Mouse (Mus musculus): ENCODE data around the gene Map10.

Gene Map10

GRCm38 (mm10) chr8:125670420-125670819, 802 bp downstream of the Map10 start:
- no peak for DNase-seq (ENCODE audit: low read depth, low spot score)

DNA sequence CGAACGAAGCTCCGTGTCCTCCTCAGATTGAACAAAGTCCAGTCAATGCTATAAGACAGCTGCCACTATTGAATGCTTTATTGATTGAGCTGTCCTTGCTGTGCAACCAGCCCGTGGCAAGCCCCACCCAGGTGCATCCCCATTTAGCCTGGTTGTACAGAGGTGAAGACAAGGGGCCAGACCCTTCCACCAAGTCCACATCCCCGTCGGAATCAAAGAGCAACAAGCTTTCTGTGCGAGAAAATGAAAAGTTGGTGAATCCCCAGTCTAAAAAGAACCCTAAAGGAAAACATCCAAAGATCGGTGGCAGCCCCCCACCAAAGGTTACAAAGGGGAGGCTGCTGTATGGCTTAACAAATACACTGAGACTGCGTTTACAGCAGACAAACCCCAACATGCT, 1.3 kb downstream of the Map10 start:
- DNase-seq (ENCODE audit: low read depth, low spot score), result no peak

DNA sequence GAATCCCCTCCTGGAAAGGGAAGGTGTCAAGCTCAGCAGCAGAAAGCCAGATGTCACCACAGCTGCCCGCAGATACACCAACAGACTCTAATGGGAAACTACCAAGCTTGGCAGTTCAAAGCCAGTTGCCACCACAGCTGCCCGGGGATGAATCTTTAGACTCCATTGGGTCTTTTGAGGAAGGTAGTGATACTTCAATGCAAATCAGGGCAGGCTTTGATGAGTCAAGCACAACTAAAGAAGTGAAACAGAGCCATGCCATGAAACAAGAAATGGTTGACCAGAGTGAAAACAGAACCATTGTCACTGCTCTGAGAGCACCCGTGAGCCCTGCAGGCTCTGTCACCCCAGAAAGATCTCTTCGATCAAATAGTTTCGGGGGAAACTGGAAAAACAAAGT, 1.8 kb downstream of the Map10 start:
- DNase-seq (ENCODE audit: low read depth, low spot score), result no peak

DNA sequence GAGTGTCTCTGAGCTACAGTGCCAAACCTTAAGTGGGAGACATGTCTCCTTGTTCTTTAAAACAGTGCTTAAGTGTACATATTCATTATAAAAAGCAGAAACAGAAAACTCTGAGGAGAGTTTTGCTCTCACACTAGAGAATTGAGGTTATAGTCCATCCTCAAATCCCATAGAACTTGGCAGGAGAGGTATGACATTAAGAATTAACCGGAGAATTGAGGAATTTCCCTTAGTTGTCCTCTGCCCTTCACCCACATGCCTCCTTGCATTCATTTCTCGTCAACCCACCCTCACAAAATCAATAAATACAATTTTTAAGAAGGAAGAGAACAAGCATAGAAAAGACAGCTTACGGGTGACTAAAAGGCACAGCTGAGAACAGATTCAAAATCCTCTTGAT, 6.2 kb downstream of the Map10 start:
- no peak for DNase-seq (ENCODE audit: low read depth, low spot score)

DNA sequence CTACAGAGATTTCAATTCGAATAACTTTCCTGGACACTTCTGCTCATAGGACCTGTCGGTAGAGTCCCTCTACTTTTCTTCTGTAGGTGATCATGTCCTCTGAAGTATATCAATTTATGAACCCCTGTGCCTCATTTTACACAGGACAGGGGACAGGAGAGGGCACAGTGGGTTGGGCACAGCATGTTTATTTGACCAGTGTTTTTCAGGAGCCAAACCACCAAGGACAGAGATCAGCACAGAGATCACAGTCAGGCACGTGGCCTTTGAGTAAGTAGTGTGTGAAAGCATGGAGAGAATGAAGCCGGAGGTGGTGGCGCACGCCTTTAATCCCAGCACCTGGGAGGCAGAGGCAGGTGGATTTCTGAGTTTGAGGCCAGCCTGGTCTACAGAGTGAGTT, 7.9 kb downstream of the Map10 start:
- no peak for DNase-seq (ENCODE audit: low read depth, low spot score)

- DNase-seq (ENCODE audit: low read depth, low spot score), result no peak
Observed at GRCm38 (mm10) chr8:125678854-125679648, 9.4 kb downstream of the Map10 start.

GRCm38 (mm10) chr8:125680851-125681408, 11.3 kb downstream of the Map10 start:
- DNase-seq (ENCODE audit: low read depth, low spot score), result no peak

DNA sequence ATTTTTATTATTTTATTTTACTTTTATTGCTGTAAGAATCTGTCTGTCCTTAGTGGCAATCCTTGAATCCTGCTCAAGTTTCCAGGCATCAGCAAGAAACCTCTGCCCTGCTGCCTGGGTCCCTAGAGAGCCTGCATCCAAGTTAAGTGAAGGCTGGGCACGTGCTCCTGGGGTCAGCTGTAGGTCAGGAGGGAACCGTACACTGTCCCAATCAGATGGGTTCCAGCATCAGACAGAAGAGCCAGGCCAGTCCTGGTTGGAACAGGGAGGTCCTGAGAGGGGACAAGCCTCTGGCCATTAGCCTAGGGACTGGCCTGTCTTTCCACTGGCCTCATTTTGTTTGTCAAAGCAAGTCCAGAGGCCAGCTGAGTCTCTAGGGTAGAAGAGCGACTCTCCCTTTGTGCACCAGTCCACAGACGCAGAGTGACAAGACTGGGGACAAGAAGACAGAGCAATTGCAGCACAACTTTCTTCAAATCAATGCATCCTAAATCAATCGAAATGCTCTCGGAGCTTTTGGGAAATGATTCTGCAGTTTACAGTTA, 15.7 kb downstream of the Map10 start:
- no peak for DNase-seq (ENCODE audit: low read depth, low spot score)

DNA sequence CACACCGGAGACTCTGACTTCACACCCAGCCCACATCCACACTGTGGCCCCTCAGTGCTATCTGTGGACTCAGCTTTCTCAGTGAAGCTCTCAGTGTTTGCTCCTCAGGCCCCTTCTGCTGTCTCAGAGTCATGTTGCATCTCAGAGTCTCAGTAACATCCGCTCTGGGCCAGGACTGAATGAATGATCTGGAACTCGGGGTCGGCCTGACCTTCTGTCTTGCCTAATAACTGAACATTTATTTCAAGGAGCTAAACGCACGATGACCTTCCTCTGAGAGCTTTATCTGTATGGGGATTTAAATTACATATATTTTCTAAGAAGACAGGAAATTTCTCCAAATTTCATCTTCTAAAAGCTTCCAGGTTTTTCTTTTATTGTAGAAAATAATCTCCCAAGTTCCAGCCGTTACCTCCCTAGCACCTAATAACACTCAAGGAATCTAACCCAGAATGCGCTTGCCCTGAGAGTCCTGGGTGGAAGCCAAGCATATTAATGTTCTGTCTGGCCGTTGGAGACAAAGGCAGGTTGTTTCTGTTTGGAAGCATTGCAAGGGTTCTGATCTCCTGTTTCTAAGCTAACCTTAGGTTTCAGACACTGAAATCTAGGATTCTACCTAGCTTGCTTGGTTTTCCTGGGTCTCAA, 16.7 kb downstream of the Map10 start:
- DNase-seq (ENCODE audit: low read depth, low spot score), result no peak

DNA sequence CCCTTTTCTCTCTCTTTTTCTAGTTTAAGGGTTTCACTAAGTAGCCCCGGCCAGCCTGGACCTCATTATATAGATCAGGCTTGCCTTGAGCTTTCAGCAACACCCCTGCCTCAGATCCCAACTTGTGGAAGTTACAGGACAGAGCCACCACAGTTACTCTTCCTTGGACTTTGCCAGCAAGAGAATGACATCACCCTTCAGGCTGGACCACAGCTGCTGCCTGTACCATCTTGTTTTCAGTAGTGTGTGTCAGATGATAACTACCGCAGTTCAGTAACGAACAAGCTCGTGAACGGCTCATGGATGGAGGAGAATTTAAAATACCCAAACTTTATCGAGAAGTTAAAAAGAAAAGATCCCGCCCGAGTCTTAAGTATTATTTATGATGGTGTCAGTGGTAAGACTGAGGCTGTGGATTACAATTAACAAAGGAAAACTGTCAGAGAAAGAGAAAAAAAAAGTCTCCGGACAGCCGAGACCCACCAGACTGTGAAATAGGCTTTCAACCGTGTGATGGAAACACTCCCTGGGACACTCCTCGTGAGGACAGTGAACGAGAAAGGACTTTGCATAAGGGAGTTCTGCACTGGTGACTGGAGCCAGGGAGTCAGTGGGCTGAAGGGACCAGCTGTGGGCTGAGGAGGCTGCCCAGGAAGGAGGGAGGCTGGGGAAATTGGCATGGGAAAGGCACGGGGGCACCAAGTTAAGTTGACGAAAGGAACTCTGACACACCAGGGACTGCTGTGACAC, 20.7 kb downstream of the Map10 start:
- DNase-seq (ENCODE audit: low read depth, low spot score), result no peak

DNA sequence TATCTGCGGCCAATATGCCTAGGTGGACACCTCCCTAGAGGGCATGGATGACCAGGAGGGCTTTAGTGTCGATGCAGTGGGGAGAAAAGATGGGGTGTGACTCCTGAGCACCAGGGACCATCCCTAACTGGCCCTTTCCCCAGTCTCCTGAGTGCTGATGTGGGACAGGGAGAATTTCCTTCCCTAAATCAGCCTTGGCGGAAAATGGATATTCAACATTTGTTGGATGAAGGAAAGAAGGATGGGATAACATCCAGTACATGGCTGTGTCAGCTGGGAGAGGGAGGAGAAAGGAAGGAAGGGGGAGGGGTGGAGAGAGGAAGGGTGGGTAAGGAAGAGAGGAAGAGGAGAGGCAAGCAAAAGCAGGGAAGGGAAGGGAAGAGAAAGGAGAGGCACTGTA, 21.3 kb downstream of the Map10 start:
- no peak for DNase-seq (ENCODE audit: low read depth, low spot score)

GRCm38 (mm10) chr8:125692447-125692846, 22.8 kb downstream of the Map10 start:
- DNase-seq (ENCODE audit: low read depth, low spot score), result no peak

GRCm38 (mm10) chr8:125693197-125693596, 23.6 kb downstream of the Map10 start:
- no peak for DNase-seq (ENCODE audit: low read depth, low spot score)

GRCm38 (mm10) chr8:125695951-125696350, 26.3 kb downstream of the Map10 start:
- no peak for DNase-seq (ENCODE audit: low read depth, low spot score)

DNA sequence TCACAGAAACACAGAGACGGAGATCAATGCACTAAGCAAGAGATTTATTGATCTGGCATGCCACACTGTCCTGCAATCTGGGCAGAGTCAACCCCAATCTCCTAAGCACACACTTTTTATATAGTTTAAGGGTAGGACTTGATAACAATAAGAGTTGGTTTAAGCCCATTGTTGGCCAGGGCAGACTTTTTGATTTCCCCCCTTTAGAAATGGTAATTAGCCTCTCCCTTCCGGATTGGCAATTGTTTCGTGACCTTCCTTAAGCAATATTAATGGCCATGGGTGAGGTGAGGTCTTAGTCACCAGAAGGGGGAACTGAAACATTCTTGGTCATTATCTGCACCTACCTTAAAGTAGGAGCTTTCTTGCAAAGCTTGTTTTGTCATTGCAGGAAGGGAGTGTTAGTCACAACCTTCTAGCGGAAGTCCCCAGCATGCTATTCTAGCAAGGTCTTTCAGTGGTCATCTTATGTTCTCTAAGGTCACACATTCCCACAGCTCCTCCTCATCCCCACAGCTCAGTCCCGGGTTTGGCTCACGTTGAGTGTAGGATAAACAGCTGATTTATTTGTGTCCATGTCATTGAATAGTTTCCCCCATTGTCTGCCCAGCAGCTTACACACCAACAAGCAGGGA, 29.9 kb downstream of the Map10 start:
- no peak for DNase-seq (ENCODE audit: low read depth, low spot score)

- DNase-seq (ENCODE audit: low read depth, low spot score), result no peak
Observed at GRCm38 (mm10) chr8:125700407-125700806, 30.8 kb downstream of the Map10 start.

- DNase-seq (ENCODE audit: low read depth, low spot score), result no peak
Observed at GRCm38 (mm10) chr8:125702868-125703473, 33.4 kb downstream of the Map10 start.

- DNase-seq (ENCODE audit: low read depth, low spot score), result no peak
Observed at GRCm38 (mm10) chr8:125704434-125704833, 34.8 kb downstream of the Map10 start.

DNA sequence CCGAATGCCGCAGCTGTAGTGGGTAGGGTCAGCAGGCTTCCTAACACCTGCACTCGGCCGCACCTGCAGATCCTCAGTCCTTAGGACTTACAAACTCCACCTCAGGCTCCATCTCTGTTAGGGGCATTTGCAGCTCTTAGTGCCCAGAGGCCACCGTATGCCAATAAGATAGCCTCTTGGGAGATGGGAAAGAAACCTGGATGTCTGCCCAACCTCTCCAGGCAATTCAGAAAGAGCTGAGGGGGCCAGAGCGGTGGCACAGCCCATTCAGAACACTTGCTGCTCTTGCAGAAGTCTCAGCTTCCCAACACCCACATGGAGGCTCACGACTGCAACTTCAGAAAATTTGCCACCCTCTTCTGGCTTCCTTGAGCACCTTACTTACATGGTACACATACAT, 36.2 kb downstream of the Map10 start:
- DNase-seq (ENCODE audit: low read depth, low spot score), result no peak

DNA sequence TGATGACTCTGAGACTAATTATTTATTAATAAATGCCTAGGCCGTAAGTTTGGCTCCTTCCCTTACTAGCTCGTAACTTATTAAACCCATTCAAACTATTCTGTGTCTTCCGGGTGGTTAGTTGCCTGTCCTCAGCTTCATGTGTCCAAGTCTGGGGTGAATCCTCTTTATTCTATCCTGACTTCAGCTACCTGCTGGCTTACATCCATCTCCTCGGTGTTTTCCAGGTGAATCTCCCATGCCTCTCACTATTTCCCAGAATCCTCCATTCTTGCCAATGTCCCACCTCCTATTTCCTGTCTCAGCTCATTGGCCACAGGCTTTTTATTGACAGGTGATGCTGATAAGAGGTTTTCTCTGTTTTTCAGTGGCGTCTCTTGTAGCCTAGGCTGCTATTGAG, 39.6 kb downstream of the Map10 start:
- no peak for DNase-seq (ENCODE audit: low read depth, low spot score)

- no peak for DNase-seq (ENCODE audit: low read depth, low spot score)
Observed at GRCm38 (mm10) chr8:125711514-125711913, 41.9 kb downstream of the Map10 start.

All from CD4-positive, CD25-positive, alpha-beta regulatory T cell, adult 2 months (primary cell).